Mouse (Mus musculus) heart, postnatal 0 days (tissue): Measurements from ENCODE around the gene Lrfn3. TPM values are rescaled to one million over a fixed set of nuclear protein-coding genes. Genes with fewer than 3 reads are reported as not detected.

Experiments
- ATAC-seq: fragments of 200-750 bp; cut with Nextera tagmentation; 2 replicates; pipeline ENCODE4 v1.8.0; 2017; ENCODE audit warnings: low read depth, moderate number of reproducible peaks, moderate library complexity; ENCODE audit not compliant: insufficient read depth
- DNase-seq: peaks from one replicate; pipeline ENCODE4 v3.0.0-alpha.2; 2016; ENCODE audit warnings: low spot score
- H3K27ac ChIP-seq: fragments of 300-500 bp; sonication (generic); 2 replicates; pipeline ENCODE4 v1.5.1; 2014; ENCODE audit warnings: low read depth, mild to moderate bottlenecking
- H3K27me3 ChIP-seq: fragments of 300-500 bp; sonication (generic); 2 replicates; pipeline ENCODE4 v1.6.1; 2014; ENCODE audit warnings: low read length, mixed read lengths; ENCODE audit not compliant: control insufficient read depth, insufficient read depth
- H3K36me3 ChIP-seq: fragments of 300-500 bp; sonication (generic); replicated peaks from 2 replicates; pipeline ENCODE4 v1.6.1; 2014; ENCODE audit warnings: low read length, mixed read lengths; ENCODE audit not compliant: control insufficient read depth, insufficient read depth
- H3K4me1 ChIP-seq: fragments of 300-500 bp; sonication (generic); 2 replicates; pipeline ENCODE4 v1.6.1; 2014; ENCODE audit warnings: antibody characterized with exemption; ENCODE audit not compliant: control insufficient read depth, insufficient read depth
- H3K4me2 ChIP-seq: fragments of 300-500 bp; sonication (generic); 2 replicates; pipeline ENCODE4 v1.6.1; 2014; ENCODE audit warnings: low read depth, mild to moderate bottlenecking, low read length, moderate library complexity
- H3K4me3 ChIP-seq: fragments of 300-500 bp; sonication (generic); 2 replicates; pipeline ENCODE4 v1.5.1; 2014; ENCODE audit warnings: low read depth, low read length
- H3K9ac ChIP-seq: fragments of 300-500 bp; sonication (generic); replicated peaks from 2 replicates; pipeline ENCODE4 v1.6.1; 2014; ENCODE audit warnings: low read depth, low read length, mixed read lengths
- H3K9me3 ChIP-seq: fragments of 300-500 bp; sonication (generic); replicated peaks from 2 replicates; pipeline ENCODE4 v1.6.1; 2016; ENCODE audit warnings: low read length; ENCODE audit not compliant: control insufficient read depth
- CTCF ChIP-seq: IDR thresholded peaks from 2 replicates; pipeline ENCODE4 v1.5.1; 2016; ENCODE audit warnings: antibody characterized with exemption, control low read depth, low read depth
- EP300 ChIP-seq: IDR thresholded peaks from 2 replicates; pipeline ENCODE4 v1.6.1; 2016; ENCODE audit warnings: antibody characterized with exemption, low read depth
- WGBS: fragments of 180-500 bp; shearing (Covaris S2); extraction: QIAGEN DNeasy Blood & Tissue Kit; methylation state at CpG from one replicate; pipeline ENCODE4 v1.1.7; 2014; 5-methylcytosine and 5-hydroxymethylcytosine counted together
- polyA plus RNA-seq: library from polyadenylated mRNA; unstranded; fragments of >200 nt; fragmentation: Nextera tagmentation; extraction: Ambion mirVana; gene quantifications from 2 replicates; pipeline ENCODE4 v1.2.1, GENCODE M21; 2015
- total RNA-seq: library from RNA; depleted of rRNA; stranded (reverse); fragments of >200 nt; gene quantifications from 2 replicates; pipeline ENCODE4 v1.2.3, GENCODE M21; 2014; ENCODE audit warnings: low replicate concordance; rRNA removed

The Lrfn3 gene
- total RNA-seq = 3.6 and 5.4 TPM in 2 replicates
- 0.40 and 0.69 TPM in 2 replicates for polyA plus RNA-seq

DNA sequence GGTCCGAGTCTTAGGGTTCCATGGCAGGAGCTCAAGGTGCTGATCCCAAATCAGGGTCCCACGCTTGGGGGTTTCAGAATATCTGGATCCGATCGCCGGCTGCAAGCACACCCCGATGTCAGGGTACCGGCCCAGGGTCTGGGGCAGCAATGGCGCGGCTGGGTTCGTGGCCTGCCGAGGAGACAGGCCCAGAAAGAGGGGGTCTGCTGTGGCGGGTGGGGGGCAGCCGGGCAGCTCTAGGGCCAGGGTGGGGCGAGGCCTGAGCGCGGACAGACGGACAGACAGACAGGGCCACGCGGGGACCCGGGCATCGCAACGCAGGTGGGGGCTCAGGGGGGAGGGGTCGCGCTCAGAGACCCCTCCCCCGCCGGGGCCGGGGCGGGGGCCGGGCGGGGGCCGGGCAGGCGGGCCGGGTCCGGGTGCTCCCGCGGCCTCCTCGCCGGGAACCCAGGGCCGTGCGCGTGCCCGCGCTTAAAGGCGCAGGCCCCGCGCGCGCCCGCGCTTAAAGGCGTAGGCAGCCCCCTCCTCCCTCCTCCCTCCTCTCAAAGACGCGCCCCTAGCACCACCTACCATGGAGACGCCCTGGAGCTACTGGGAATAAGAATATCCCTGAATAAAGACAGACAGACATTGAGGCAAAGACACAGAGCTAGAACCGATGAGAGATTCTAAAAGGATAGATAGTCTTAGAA is at the start of gene Lrfn3:
Gene Lrfn3 (minus strand): TSS at position 121 of the 692 bp plus-strand sequence.
- ATAC-seq (peak; percentile 33; the same call in 1 of the 2 replicates), DNase-seq (no peak)
- Histone ChIP-seq H3K36me3 (no peaks in the 10 kb centered on the region), H3K4me3 (peak within 1 kb of the TSS; percentile 72), H3K27me3 (peaks cover 17% of the 10 kb centered on the region; the same call in 1 of the 2 replicates), H3K27ac (no peak within 1 kb of the TSS), H3K9me3 (no peaks in the 10 kb centered on the region), H3K9ac (peak within 1 kb of the TSS; percentile 62), H3K4me1 (no peaks in the 10 kb centered on the region), H3K4me2 (peak within 1 kb of the TSS; percentile 93)
- WGBS = under 1% methylated on average over 50 of the region's 55 CpGs
- no peak for TF ChIP-seq EP300

DNA sequence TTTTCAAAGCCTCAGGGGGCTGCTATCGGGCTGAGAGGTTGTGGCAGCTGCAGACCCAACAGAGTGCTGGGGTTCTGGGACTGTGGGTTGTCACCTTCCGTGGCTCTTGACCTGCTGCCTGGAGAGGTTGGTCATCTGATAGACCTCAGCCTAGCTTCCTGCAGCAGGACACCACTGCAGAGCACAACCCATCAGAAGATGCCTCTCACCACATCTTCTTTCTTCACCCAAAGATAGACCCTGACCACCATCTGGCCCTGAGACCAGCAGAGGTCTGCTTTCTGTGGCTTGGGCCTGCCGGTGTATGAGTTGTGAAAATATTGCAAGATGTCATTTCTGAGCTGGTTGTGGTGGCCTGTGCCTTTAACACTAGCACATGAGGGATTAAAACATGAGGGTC is 48.5 kb upstream of the Lrfn3 start:
- H3K9ac ChIP-seq = no peak overlapping the region
- 51% methylated on average over 3 of the region's 3 CpGs for WGBS
- no peaks in the 10 kb centered on the region for H3K4me1 ChIP-seq
- no peak overlapping the region for H3K27ac ChIP-seq
- H3K9me3 ChIP-seq = no peaks in the 10 kb centered on the region
- no peaks in the 10 kb centered on the region; the same call in 1 of the 2 replicates for H3K27me3 ChIP-seq
- DNase-seq (no peak), ATAC-seq (no peak)
- no peak overlapping the region for H3K4me2 ChIP-seq
- TF ChIP-seq CTCF = no peak
- no peak for TF ChIP-seq EP300
- H3K4me3 ChIP-seq = no peak overlapping the region
- no peaks in the 10 kb centered on the region for H3K36me3 ChIP-seq

DNA sequence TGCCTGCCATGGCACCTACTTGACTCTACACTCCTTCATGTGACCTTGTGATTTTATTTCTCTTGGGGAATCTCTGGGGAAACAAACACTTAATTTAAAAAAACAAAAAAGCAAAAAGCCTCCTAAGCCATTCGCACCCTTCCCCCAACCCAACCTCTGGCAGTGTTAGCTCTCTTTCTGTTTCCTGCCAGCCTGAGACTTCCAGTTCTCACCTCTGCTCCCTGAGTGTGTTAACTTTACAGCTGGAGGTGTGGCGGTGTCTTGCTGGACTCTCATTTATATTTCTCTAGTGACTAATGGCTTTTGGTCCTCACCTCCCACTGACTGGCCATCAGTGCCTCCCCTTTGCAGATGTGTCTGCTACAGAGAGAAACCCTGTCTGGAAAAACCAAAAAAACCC is 47.2 kb upstream of the Lrfn3 start:
- no peak overlapping the region for H3K27ac ChIP-seq
- TF ChIP-seq CTCF (no peak), EP300 (no peak)
- no peaks in the 10 kb centered on the region for H3K36me3 ChIP-seq
- H3K4me3 ChIP-seq = no peak overlapping the region
- H3K4me1 ChIP-seq = no peaks in the 10 kb centered on the region
- no peak for ATAC-seq
- no peaks in the 10 kb centered on the region; the same call in 1 of the 2 replicates for H3K27me3 ChIP-seq
- no peak overlapping the region for H3K4me2 ChIP-seq
- DNase-seq = no peak
- no peak overlapping the region for H3K9ac ChIP-seq
- WGBS = 56% methylated on average over 2 of the region's 2 CpGs
- no peaks in the 10 kb centered on the region for H3K9me3 ChIP-seq

DNA sequence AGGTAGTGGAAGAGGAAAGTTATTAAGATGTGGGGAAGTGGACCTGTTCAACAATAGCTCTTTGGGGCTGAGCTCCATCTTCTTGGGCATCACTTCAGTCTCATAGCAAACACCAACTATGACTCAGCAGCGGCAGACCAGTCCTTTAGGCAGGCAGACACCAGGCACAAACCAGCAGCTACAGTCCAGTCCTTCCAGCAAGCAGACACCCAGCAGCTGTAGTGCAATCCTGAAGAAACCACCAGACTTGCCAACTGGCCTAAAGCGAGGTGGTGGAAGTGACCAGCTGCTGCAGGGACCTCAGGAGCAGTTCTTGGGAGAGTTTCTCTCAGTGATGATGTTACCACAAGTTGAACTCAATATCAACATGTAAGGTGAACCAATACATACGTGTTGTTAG is 46.1 kb upstream of the Lrfn3 start:
- no peaks in the 10 kb centered on the region for H3K9me3 ChIP-seq
- ATAC-seq (no peak), DNase-seq (no peak)
- no peaks in the 10 kb centered on the region for H3K36me3 ChIP-seq
- TF ChIP-seq CTCF (no peak), EP300 (no peak)
- no peaks in the 10 kb centered on the region for H3K4me1 ChIP-seq
- H3K4me3 ChIP-seq = no peak overlapping the region
- H3K27me3 ChIP-seq = no peaks in the 10 kb centered on the region; the same call in 1 of the 2 replicates
- no peak overlapping the region for H3K9ac ChIP-seq
- H3K27ac ChIP-seq = no peak overlapping the region
- H3K4me2 ChIP-seq = no peak overlapping the region
- 73% methylated on average over 3 of the region's 3 CpGs for WGBS

DNA sequence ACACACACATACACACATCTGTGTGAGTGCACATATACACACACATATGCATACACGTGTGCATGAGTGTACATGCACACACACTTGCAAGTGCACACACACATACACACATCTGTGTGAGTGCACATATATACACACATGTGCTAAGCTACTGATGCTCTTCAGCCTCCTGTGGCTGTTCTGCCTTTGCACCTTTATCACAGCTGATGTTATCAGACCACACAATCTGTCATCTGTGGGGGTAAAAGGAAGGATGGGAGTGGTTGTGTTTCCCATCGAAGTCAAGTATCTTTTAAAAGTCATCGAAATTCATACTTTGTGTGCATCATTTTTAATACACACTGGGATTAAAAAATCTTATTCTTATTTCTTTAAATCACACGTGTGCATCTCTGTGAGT is 39.8 kb upstream of the Lrfn3 start:
- no peak overlapping the region for H3K9ac ChIP-seq
- no peak for ATAC-seq
- WGBS = 52% methylated on average over 4 of the region's 4 CpGs
- H3K27me3 ChIP-seq = no peaks in the 10 kb centered on the region
- H3K4me1 ChIP-seq = no peaks in the 10 kb centered on the region
- no peak for DNase-seq
- no peaks in the 10 kb centered on the region for H3K36me3 ChIP-seq
- H3K9me3 ChIP-seq = no peaks in the 10 kb centered on the region
- H3K4me3 ChIP-seq = no peak overlapping the region
- no peak for TF ChIP-seq CTCF
- no peak for TF ChIP-seq EP300
- no peak overlapping the region for H3K27ac ChIP-seq
- H3K4me2 ChIP-seq = no peak overlapping the region

DNA sequence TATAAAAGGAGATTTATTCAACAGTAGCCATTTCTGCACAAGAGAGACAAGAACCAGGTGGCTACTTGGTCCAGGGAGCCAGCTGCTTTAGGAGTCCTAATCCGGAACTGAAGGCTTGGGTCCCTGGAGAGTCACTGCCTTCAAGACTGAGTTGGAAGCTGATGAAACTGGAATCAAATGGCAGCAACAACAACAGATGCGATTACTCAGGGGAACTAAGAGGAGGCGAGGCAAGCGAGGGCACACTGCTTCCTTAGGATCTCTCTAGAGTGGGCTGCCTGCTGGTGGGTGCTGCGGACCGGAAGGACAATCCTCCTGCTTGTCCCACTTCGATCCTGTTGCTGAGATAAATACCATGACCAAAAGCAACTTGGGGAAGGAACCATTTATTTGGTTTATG is 37.1 kb upstream of the Lrfn3 start:
- no peak for ATAC-seq
- H3K9me3 ChIP-seq = no peaks in the 10 kb centered on the region
- TF ChIP-seq CTCF (no peak), EP300 (no peak)
- WGBS = 42% methylated on average over 7 of the region's 7 CpGs
- no peak for DNase-seq
- H3K27me3 ChIP-seq = no peaks in the 10 kb centered on the region
- no peaks in the 10 kb centered on the region for H3K4me1 ChIP-seq
- no peak overlapping the region for H3K27ac ChIP-seq
- H3K4me3 ChIP-seq = no peak overlapping the region
- no peak overlapping the region for H3K9ac ChIP-seq
- H3K36me3 ChIP-seq = no peaks in the 10 kb centered on the region
- H3K4me2 ChIP-seq = no peak overlapping the region
